Mouse (Mus musculus) brain, embryonic 18.5 days (tissue): Measurements from ENCODE around the gene Eef1akmt1.

Experiments used
- DNase-seq: peaks from one replicate; pipeline ENCODE4 v3.0.0-alpha.2; 2012; ENCODE audit warnings: low read depth, low spot score

Eef1akmt1 gene

GRCm38 (mm10) chr14:57546557-57547021, 24.8 kb downstream of the Eef1akmt1 start:
- no peak for DNase-seq

- no peak for DNase-seq
These were observed 25.3 kb downstream of the Eef1akmt1 start for GRCm38 (mm10) chr14:57546131-57546530.

- DNase-seq: no peak
These were observed 25.9 kb downstream of the Eef1akmt1 start for GRCm38 (mm10) chr14:57545526-57545925.

- DNase-seq: no peak
These were observed 27.9 kb downstream of the Eef1akmt1 start for GRCm38 (mm10) chr14:57543420-57544039.

GRCm38 (mm10) chr14:57542231-57542630, 29.2 kb downstream of the Eef1akmt1 start:
- DNase-seq: no peak

GRCm38 (mm10) chr14:57540683-57541082, 30.7 kb downstream of the Eef1akmt1 start:
- DNase-seq: no peak

- DNase-seq: no peak
These were observed 34.0 kb downstream of the Eef1akmt1 start for GRCm38 (mm10) chr14:57537261-57538015.

- DNase-seq: no peak
These were observed 34.6 kb downstream of the Eef1akmt1 start for GRCm38 (mm10) chr14:57536820-57537219.

GRCm38 (mm10) chr14:57535646-57536045, 35.8 kb downstream of the Eef1akmt1 start:
- DNase-seq: no peak

- DNase-seq: no peak
These were observed 36.5 kb downstream of the Eef1akmt1 start for GRCm38 (mm10) chr14:57534961-57535360.

GRCm38 (mm10) chr14:57534346-57534745, 37.1 kb downstream of the Eef1akmt1 start:
- no peak for DNase-seq

GRCm38 (mm10) chr14:57533841-57534240, 37.6 kb downstream of the Eef1akmt1 start:
- DNase-seq: no peak

- DNase-seq: no peak
These were observed 38.2 kb downstream of the Eef1akmt1 start for GRCm38 (mm10) chr14:57533214-57533613.

GRCm38 (mm10) chr14:57532577-57532976, 38.8 kb downstream of the Eef1akmt1 start:
- DNase-seq: no peak

GRCm38 (mm10) chr14:57529786-57530515, 41.5 kb downstream of the Eef1akmt1 start:
- DNase-seq: no peak

- no peak for DNase-seq
These were observed 42.2 kb downstream of the Eef1akmt1 start for GRCm38 (mm10) chr14:57529086-57529785.

- no peak for DNase-seq
These were observed 43.8 kb downstream of the Eef1akmt1 start for GRCm38 (mm10) chr14:57527598-57527997.

GRCm38 (mm10) chr14:57527122-57527521, 44.3 kb downstream of the Eef1akmt1 start:
- DNase-seq: no peak

GRCm38 (mm10) chr14:57526050-57526623, 45.3 kb downstream of the Eef1akmt1 start:
- DNase-seq: no peak

- no peak for DNase-seq
These were observed 45.9 kb downstream of the Eef1akmt1 start for GRCm38 (mm10) chr14:57525388-57526049.
